Mouse (Mus musculus) lung, postnatal 0 days (tissue): Measurements from ENCODE around the gene Tnfrsf19.

ENCODE experiments used
- CTCF ChIP-seq: IDR thresholded peaks from 2 replicates; pipeline ENCODE4 v1.5.1; 2016; ENCODE audit warnings: antibody characterized with exemption, mild to moderate bottlenecking
- EP300 ChIP-seq: IDR thresholded peaks from 2 replicates; pipeline ENCODE4 v1.6.1; 2016; ENCODE audit warnings: antibody characterized with exemption, mild to moderate bottlenecking, control low read depth

DNA sequence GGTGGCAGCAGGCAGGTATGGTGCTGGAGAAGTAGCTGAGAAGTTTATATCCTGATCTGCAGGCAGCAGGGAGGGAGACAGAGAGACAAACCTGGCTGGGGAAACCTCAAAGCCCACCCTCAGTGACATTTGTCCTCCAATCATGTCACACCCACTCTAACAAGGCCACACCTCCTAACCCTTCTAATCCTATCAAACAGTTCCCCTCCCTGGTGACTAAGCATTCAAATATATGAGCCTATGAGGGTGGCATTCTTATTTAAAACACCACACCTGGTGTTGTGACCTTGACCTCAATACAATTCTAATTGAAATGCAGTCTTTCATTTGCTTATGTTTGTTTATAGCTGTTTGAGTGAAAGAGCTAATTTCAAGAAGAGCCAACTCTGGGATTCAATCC lies 64.2 kb downstream of the Tnfrsf19 start:
- no peak for TF ChIP-seq EP300
- no peak for TF ChIP-seq CTCF
